ENCODE assay signal across 9 mouse cellular contexts in the genomic region with DNA sequence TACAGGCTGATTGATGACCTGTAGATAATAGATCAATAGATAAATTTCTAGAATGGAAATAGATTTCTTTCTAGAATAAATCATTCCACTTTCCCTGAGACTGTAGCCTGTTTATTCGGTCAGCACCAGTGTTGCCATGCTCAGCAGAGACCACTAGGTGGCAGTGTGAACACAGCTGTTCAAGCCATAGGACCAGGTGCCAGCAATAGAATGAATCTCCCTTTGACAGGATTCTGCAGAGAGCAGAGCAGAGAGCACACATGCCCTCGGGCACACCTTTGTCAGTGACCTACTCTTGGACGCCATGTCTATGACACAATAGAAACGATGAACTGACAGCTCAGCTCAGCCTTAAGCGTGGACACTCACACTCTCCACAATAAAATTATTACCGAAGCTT.
A peak's percentile ranks its signal among the peaks of the same experiment; 100 is the strongest.
DNase-seq lines count a peak whose midpoint lies in the region; ATAC-seq and TF ChIP-seq lines count a peak whose summit lies in the region.
"Had no signal": no experiment of that assay in that cellular context is flagged by ENCODE, and none has a peak within 500 bp of the region (broad histone marks: within the 10 kb centered on the region; RNA-seq: fewer than 3 reads in every experiment).

No protein-coding gene starts in this region.

- no peak for TF ChIP-seq POLR2A in thymus, adult 2 months (IDR thresholded peaks at IDR 0.05; ENCODE audit: control insufficient read depth, extremely low read depth, insufficient read depth, low read length, poor library complexity)

- H3K27me3 ChIP-seq in forebrain, embryonic 10.5 days (ENCODE audit: poor library complexity, severe bottlenecking), result no peaks in the 10 kb centered on the region
- no peaks in the 10 kb centered on the region for H3K27me3 ChIP-seq in lung, embryonic 15.5 days
- H3K27me3 ChIP-seq in thymus, adult 2 months (ENCODE audit: control insufficient read depth, insufficient read depth, low read length), result no peaks in the 10 kb centered on the region
- H3K27me3 ChIP-seq: liver, embryonic 15.5 days had no signal

- ATAC-seq in lung, embryonic 15.5 days (ENCODE audit: borderline replicate concordance, extremely low read depth, low FRiP score, low TSS enrichment), result peak; percentile 44; the same call in 1 of the 2 replicates

- no peak overlapping the region for H3K27ac ChIP-seq in forebrain, embryonic 10.5 days
- H3K27ac ChIP-seq in lung, embryonic 15.5 days, result no peak overlapping the region
- no peak overlapping the region for H3K27ac ChIP-seq in thymus, adult 2 months (ENCODE audit: control insufficient read depth, insufficient read depth, low read length)
- H3K27ac ChIP-seq: liver, embryonic 15.5 days had no signal

- intact Hi-C loops in heart, postnatal 14 days (cut with DNase I), result no loop called here

- TF ChIP-seq CTCF in thymus, adult 2 months (IDR thresholded peaks at IDR 0.05; ENCODE audit: borderline replicate concordance, control insufficient read depth, extremely low read depth, insufficient read depth, low read length, poor library complexity), result peak; percentile 43; the same call in 1 of the 2 replicates

- peaks cover 14% of the 10 kb centered on the region for H3K4me1 ChIP-seq in forebrain, embryonic 10.5 days
- H3K4me1 ChIP-seq in lung, embryonic 15.5 days, result no peaks in the 10 kb centered on the region
- H3K4me1 ChIP-seq in thymus, adult 2 months (replicated peaks; ENCODE audit: control insufficient read depth, insufficient read depth, low read length), result no peaks in the 10 kb centered on the region
- H3K4me1 ChIP-seq: liver, embryonic 15.5 days had no signal

- 29% methylated on average over 6 of the region's 6 CpGs for WGBS in forebrain, embryonic 10.5 days
- WGBS in large intestine, adult 2 months, result 14% methylated on average over 6 of the region's 6 CpGs
- 22% methylated on average over 6 of the region's 6 CpGs for WGBS in lung, embryonic 15.5 days
- 28% methylated on average over 6 of the region's 6 CpGs for WGBS in thymus, adult 2 months

- no peaks in the 10 kb centered on the region for H3K9me3 ChIP-seq in forebrain, embryonic 10.5 days
- no peaks in the 10 kb centered on the region for H3K9me3 ChIP-seq in lung, embryonic 15.5 days
- H3K9me3 ChIP-seq: liver, embryonic 15.5 days had no signal

- peak; percentile 84 for DNase-seq in ES-CJ7 (ENCODE audit: low read depth, low spot score)
- DNase-seq in c-Kit-positive CD71-negative TER-119-negative erythroid progenitor cells, embryonic 14.5 days (ENCODE audit: low read depth), result peak; percentile 65
- peak; percentile 81 for DNase-seq in forebrain, embryonic 10.5 days (ENCODE audit: extremely low spot score, low spot score)
- DNase-seq in heart, postnatal 14 days, result peak; percentile 70 to 83
- DNase-seq in large intestine, adult 2 months (ENCODE audit: low read depth, low spot score), result peak; percentile 36
- peak; percentile 25 for DNase-seq in ovary, adult 18-20 months (ENCODE audit: low spot score)
- peak; percentile 74 for DNase-seq in thymus, adult 2 months

- no peak overlapping the region for H3K9ac ChIP-seq in lung, embryonic 15.5 days
- H3K9ac ChIP-seq: liver, embryonic 15.5 days had no signal

- H3K36me3 ChIP-seq in forebrain, embryonic 10.5 days (replicated peaks), result peaks cover 27% of the 10 kb centered on the region
- H3K36me3 ChIP-seq in lung, embryonic 15.5 days, result peaks cover 18% of the 10 kb centered on the region
- no peaks in the 10 kb centered on the region for H3K36me3 ChIP-seq in thymus, adult 2 months (ENCODE audit: control insufficient read depth, insufficient read depth, low read length)

- no peak overlapping the region for H3K4me2 ChIP-seq in lung, embryonic 15.5 days
- H3K4me2 ChIP-seq: liver, embryonic 15.5 days had no signal

- H3K4me3 ChIP-seq in forebrain, embryonic 10.5 days, result no peak overlapping the region
- H3K4me3 ChIP-seq in lung, embryonic 15.5 days, result no peak overlapping the region
- H3K4me3 ChIP-seq in thymus, adult 2 months (ENCODE audit: control insufficient read depth, insufficient read depth, low read length), result no peak overlapping the region
- H3K4me3 ChIP-seq: liver, embryonic 15.5 days had no signal

Comparison
In these comparisons a context has a peak if more than half of its experiments do, and no peak if none do; other contexts are left out.
1. DNase-seq: peak in every context shown above with its lines; median percentile 84 in ES-CJ7; 81 in forebrain, embryonic 10.5 days; 76 in heart, postnatal 14 days; 74 in thymus, adult 2 months; 65 in c-Kit-positive CD71-negative TER-119-negative erythroid progenitor cells, embryonic 14.5 days; 36 in large intestine, adult 2 months; 25 in ovary, adult 18-20 months.